Mouse (Mus musculus) embryo, embryonic 11 days (tissue): ENCODE measurements around the gene Slc6a3.
A peak's percentile ranks its signal among the peaks of the same experiment; 100 is the strongest.

Experiments used
- DNase-seq: peaks from one replicate; pipeline ENCODE4 v3.0.0-alpha.2; 2015

The Slc6a3 gene

DNA sequence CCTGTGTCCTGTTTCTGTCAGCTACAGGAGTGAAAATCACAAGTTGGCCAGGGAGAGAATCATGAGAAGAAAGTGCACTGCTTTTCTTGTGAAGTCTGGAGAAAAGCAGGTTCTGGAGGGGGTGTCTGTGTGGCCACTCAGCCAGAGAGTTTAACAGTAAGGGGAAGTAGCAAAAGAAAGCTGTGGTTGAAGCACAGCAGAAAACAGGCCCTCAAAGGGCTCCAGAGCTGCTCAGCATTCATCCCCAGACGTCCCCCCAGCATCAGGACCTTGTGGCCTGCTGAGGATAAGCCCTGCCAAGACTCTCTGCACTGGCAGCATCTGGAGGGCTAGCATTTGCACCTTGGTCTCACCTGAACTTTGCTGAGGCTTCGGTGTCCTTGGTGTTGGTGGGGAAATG is 56.0 kb downstream of the Slc6a3 start:
- DNase-seq = no peak

DNA sequence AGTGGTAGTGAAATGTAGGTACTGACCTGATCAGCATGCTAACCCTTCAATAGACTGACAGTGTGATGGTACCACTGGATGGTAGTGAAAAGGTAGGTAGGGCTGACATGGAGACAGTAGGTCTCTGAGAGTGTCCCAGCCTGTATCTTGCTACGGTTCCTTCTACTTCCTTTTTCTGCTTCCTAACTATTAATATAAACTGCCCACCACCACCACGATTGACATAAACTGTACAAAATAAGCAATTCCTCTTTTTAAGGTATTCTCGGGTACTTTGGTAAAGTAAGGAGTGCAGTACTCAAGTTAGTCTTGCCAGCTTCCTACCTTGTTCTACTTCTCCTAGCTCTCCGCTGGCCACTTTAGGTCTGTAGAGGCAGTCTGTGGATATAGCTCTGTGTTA is 59.7 kb downstream of the Slc6a3 start:
- no peak for DNase-seq

DNA sequence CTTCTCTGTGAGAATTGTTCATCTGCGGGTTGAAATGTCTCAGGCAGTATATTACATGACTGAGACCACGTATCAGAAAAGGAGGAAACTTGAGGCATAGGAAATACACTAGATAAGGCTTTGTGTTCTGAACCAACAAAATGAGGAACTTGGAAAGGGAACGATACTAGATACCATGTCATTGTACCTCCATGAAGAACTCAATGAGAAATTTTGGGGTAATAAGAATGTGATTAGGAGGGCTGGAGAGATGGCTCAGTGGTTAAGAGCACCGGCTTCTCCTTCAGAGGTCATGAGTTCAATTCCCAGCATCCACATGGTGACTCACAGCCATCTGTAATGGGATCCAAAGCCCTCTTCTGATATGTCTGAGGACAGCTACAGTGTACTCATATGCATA is 63.7 kb downstream of the Slc6a3 start:
- no peak for DNase-seq

DNA sequence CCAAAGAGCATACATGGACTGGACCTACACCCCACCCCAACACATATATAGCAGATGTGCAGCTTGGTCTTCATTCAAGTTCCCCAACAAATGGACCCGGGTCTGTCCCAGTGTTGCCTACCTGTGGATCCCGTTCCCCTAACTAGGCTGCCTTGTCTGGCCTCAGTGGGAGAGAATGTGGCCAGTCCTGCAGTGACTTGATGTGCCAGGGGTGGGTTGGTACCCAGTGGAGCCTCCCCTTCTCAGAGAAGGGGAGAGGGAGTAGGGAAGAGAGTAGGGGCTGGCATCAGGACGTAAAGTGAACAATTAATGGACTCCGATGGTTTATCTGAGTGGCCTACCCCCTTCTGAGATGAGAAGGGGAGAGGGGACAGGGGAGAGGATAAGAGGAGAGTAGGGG is 66.5 kb downstream of the Slc6a3 start:
- DNase-seq = no peak

DNA sequence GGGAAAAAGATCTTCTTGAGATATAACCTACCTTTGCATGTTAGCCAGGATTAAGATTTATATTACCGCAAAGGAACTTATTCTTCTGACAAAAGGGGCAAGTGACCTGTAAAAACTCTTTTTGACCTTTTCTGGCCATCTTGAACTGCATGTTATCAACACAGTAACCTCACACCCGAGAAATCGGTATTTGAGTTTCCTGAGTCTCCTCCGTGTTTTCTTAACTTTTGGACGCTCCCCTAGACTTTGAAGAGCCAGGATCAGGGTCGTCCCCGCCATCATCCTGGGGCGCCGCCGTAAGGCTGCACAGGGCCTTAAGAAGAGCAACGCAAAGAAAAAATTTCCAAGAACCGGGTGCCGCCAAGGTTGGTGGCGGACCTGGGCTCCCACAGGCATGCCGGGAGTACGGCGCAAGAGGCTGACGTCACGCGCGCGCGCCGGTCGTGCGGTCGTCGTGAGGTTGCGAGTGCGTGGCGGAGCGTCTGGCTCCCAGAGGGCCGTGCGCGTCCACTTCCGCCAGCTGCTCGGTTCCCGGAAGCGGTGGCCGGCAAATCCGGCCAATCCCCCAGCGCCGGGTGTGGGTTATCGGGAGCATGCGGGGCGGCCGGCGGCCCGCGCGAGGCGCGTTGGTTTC is 67.1 kb downstream of the Slc6a3 start, which contains the start of gene Clptm1l:
Gene Clptm1l (plus strand): TSS at position 485 of the 634 bp plus-strand sequence.
- DNase-seq = peak; percentile 98

DNA sequence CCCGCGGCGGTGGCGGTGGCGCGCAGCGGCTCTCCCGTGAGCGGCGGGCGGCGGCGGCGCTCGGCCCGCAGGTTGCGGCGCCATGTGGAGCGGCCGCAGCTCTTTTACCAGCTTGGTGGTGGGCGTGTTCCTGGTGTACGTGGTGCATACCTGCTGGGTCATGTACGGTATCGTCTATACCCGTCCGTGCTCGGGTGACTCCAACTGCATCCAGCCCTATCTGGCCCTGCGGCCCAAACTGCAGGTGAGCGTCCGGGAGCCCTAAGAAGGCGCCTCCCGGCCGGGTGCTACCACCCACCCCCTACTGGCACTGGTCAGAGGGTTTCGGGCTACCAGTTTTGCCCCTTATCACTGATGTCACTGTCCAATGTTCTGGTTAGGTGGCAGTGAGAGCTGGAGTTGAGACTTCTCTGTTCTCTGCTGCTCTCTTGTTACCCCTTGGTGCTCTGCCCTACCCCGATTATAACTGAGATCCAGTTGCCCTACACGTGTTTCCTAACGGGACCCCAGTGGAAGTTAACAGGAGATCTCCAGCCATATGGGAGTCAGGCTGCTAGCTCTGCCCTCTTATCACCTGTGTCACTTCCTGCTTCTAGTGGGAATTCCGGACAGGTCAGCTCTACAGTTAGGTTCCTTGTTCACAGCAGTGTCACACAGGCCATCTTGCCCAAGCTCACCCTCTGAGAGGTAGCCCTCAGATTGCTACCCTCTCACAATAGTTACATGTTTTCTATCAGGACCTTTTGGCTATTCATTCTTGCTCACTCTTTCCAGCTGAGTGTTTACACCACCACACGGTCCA is 67.8 kb downstream of the Slc6a3 start:
- DNase-seq = no peak

DNA sequence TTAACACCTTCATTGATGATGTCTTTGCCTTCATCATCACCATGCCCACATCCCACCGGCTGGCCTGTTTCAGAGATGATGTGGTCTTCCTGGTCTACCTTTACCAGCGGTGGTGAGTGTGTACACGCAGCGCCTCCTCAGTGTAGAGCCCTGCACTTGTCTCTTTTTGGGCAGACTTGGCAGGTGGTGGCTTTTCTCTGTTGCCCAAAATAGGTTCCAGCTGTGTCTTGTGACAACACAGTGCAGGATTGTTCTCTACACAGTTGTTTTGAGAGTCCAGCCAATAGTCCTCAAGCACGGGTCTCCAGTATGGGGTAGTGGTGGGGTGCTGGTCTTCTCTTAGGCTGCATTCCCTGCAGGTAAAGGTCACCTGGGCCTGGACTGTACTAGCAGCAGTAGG is 81.9 kb downstream of the Slc6a3 start:
- no peak for DNase-seq

DNA sequence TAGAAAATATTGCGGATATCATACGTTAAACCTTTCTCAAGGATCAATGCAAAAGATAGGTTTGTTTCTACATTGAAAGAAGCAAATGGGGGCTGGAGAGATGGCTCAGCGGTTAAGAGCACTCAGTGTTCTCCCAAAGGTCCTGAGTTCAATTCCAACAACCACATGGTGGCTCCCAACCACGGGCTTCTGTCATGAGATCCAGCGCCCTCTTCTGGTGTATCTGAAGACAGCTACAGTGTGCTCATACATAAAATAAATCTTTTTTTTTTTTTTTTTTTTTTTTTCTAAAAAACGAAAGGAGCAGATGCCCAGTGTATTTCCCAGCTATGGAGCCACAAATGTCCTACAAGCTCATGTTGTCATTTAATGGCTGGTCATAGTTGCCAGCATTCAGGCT is 84.1 kb downstream of the Slc6a3 start:
- peak; percentile 37 for DNase-seq

DNA sequence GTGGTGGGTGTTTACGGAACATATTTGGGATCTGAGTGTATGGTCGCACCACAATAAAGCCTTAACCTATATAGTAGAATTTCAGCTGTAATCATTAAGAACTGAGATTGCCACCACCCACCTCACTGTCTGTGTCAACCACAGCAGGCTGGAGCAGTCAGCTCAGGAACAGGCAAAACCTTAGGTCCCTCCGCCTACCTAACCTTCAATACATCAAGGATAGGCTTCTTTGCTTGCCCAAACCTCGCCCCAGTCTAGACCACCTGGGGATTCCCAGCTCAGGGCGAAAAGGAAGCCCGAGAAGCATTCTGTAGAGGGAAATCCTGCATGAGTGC is 89.8 kb downstream of the Slc6a3 start:
- DNase-seq = no peak

DNA sequence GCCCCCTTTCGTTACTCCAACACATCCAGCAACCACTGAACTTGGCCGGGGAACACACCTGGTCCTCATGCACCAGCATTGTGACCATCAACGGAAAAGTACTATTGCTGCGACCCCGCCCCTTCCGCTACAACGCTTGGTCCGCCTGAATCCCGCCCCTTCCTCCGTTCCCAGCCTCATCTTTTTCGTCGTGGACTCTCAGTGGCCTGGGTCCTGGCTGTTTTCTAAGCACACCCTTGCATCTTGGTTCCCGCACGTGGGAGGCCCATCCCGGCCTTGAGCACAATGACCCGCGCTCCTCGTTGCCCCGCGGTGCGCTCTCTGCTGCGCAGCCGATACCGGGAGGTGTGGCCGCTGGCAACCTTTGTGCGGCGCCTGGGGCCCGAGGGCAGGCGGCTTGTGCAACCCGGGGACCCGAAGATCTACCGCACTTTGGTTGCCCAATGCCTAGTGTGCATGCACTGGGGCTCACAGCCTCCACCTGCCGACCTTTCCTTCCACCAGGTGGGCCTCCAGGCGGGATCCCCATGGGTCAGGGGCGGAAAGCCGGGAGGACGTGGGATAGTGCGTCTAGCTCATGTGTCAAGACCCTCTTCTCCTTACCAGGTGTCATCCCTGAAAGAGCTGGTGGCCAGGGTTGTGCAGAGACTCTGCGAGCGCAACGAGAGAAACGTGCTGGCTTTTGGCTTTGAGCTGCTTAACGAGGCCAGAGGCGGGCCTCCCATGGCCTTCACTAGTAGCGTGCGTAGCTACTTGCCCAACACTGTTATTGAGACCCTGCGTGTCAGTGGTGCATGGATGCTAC is 90.4 kb downstream of the Slc6a3 start, which contains the start of gene Tert:
Gene Tert (plus strand): TSS at position 167 of the 805 bp plus-strand sequence.
- peak; percentile 82 for DNase-seq
